Mouse (Mus musculus) midbrain, postnatal 0 days (tissue): ENCODE measurements around the gene Ctrc. TPM values are rescaled to one million over a fixed set of nuclear protein-coding genes. Genes with fewer than 3 reads are reported as not detected.

Experiments
- ATAC-seq: fragments of 200-750 bp; cut with Nextera tagmentation; 2 replicates; pipeline ENCODE4 v1.8.0; 2017; ENCODE audit warnings: moderate number of reproducible peaks, mild to moderate bottlenecking, moderate TSS enrichment, moderate library complexity; ENCODE audit not compliant: low FRiP score
- DNase-seq: peaks from one replicate; pipeline ENCODE4 v3.0.0-alpha.2; 2015; ENCODE audit warnings: low spot score
- H3K27ac ChIP-seq: fragments of 300-500 bp; sonication (generic); 2 replicates; pipeline ENCODE4 v1.5.1; 2014; ENCODE audit warnings: low read depth, mild to moderate bottlenecking, low read length, mixed read lengths
- H3K27me3 ChIP-seq: fragments of 300-500 bp; sonication (generic); 2 replicates; pipeline ENCODE4 v1.6.1; 2014; ENCODE audit warnings: low read length, control low read depth, mixed read lengths; ENCODE audit not compliant: insufficient read depth
- H3K36me3 ChIP-seq: fragments of 300-500 bp; sonication (generic); 2 replicates; pipeline ENCODE4 v1.6.1; 2014; ENCODE audit warnings: low read length, control low read depth, mixed read lengths; ENCODE audit not compliant: insufficient read depth
- H3K4me1 ChIP-seq: fragments of 300-500 bp; sonication (generic); 2 replicates; pipeline ENCODE4 v1.6.1; 2014; ENCODE audit warnings: mild to moderate bottlenecking, control low read depth, antibody characterized with exemption, low read length, mixed read lengths; ENCODE audit not compliant: insufficient read depth
- H3K4me2 ChIP-seq: fragments of 300-500 bp; sonication (generic); 2 replicates; pipeline ENCODE4 v1.6.1; 2014; ENCODE audit warnings: low read depth, mild to moderate bottlenecking, low read length, mixed read lengths; ENCODE audit not compliant: poor library complexity, severe bottlenecking
- H3K4me3 ChIP-seq: fragments of 300-500 bp; sonication (generic); 2 replicates; pipeline ENCODE4 v1.5.1; 2014; ENCODE audit warnings: low read depth, mild to moderate bottlenecking, low read length, moderate library complexity
- H3K9ac ChIP-seq: fragments of 300-500 bp; sonication (generic); replicated peaks from 2 replicates; pipeline ENCODE4 v1.6.1; 2014; ENCODE audit warnings: mild to moderate bottlenecking, low read length, moderate library complexity, mixed read lengths; ENCODE audit not compliant: poor library complexity, severe bottlenecking
- H3K9me3 ChIP-seq: fragments of 300-500 bp; sonication (generic); 2 replicates; pipeline ENCODE4 v1.6.1; 2016; ENCODE audit warnings: low read length, control low read depth
- CTCF ChIP-seq: IDR thresholded peaks from 2 replicates; pipeline ENCODE4 v1.5.1; 2016; ENCODE audit warnings: antibody characterized with exemption, mild to moderate bottlenecking
- WGBS: fragments of 180-500 bp; shearing (Covaris S2); extraction: QIAGEN DNeasy Blood & Tissue Kit; methylation state at CpG from one replicate; pipeline ENCODE4 v1.1.7; 2014; 5-methylcytosine and 5-hydroxymethylcytosine counted together
- polyA plus RNA-seq: library from polyadenylated mRNA; unstranded; fragments of >200 nt; fragmentation: Nextera tagmentation; extraction: Ambion mirVana; gene quantifications from 2 replicates; pipeline ENCODE4 v1.2.1, GENCODE M21; 2015
- total RNA-seq: library from RNA; depleted of rRNA; stranded (reverse); fragments of >200 nt; gene quantifications from 2 replicates; pipeline ENCODE4 v1.2.3, GENCODE M21; 2014

Gene Ctrc
- total and polyA plus RNA-seq, 2 experiments from 2014 or later = not detected

DNA sequence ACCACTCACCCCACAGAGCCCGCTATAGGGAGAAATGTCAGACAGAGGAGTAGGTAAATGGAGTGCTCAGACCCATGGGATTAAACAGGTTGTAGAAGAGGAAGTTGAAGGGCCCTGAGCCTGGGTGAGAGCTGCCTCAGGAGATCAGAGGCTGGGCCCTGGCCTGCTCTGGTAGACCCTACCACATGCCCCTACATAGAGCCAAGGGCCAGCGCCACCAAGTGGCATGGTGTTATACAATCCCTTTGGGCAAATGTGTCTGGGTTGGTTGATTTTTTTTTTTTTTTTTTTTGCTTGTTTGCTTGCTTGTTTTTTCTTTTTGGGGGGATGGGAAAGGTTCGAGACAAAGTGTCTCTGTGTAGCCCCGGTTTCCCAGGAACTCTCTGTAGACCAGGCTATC lies 42.1 kb downstream of the Ctrc start:
- ATAC-seq (no peak), DNase-seq (no peak)
- Histone ChIP-seq H3K4me3 (no peak overlapping the region), H3K4me1 (no peaks in the 10 kb centered on the region), H3K27ac (no peak overlapping the region), H3K36me3 (peaks cover 52% of the 10 kb centered on the region), H3K27me3 (no peaks in the 10 kb centered on the region), H3K9ac (no peak overlapping the region), H3K4me2 (no peak overlapping the region), H3K9me3 (no peaks in the 10 kb centered on the region)
- 0 out of 2 replicates have a peak, but pooled peaks have one; percentile 3 for TF ChIP-seq CTCF
- 84% methylated on average over 4 of the region's 4 CpGs for WGBS

DNA sequence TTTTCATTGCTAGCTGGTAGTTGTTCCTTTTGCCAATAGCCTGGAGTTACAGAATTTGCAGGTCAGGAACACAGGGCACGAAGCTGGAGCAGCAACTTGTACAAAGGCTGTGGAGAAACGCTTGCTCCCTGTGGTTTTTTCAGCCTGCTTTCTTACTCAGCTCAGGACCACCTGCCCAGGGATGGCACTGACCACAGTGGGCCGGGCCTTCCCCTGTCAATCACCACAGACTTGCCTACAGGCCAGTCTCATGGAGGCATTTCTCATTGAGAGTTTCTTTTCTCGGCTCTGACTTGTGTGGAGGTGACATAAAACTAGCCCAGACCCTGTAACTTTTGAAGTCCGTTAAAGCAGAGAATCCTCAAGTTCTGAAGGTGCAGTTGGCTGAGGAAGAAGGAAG lies 48.6 kb downstream of the Ctrc start:
- Histone ChIP-seq H3K9ac (no peak overlapping the region), H3K4me1 (peaks cover 7% of the 10 kb centered on the region; the same call in 1 of the 2 replicates), H3K4me2 (no peak overlapping the region), H3K27ac (no peak overlapping the region), H3K27me3 (no peaks in the 10 kb centered on the region), H3K4me3 (no peak overlapping the region), H3K9me3 (no peaks in the 10 kb centered on the region), H3K36me3 (peaks cover 12% of the 10 kb centered on the region)
- WGBS = 91% methylated on average over 5 of the region's 5 CpGs
- ATAC-seq = no peak
- TF ChIP-seq CTCF = no peak
- no peak for DNase-seq

DNA sequence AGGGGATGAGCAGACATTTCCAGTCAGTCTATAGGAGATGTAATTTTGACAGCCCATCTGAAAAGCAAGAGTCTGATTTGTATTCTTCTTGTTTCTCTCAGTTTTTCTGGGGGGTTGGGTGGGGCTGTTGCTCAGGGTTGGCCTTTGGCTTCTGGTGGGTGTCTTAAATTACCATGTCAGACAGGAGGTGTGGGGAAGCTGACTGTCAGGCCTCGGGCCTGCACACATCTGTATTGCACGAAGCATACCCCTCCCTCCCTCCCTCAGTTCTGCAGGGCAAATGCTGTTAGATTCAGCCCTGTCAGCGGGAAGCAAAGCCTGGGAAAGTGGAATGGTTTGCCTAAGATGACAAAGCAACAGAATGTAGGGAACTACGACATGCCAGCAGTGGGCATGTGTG lies 49.2 kb downstream of the Ctrc start:
- WGBS = 89% methylated on average over 4 of the region's 4 CpGs
- Histone ChIP-seq H3K9ac (no peak overlapping the region), H3K4me3 (no peak overlapping the region), H3K36me3 (peaks cover 12% of the 10 kb centered on the region), H3K27ac (no peak overlapping the region), H3K4me2 (no peak overlapping the region), H3K9me3 (no peaks in the 10 kb centered on the region), H3K27me3 (no peaks in the 10 kb centered on the region), H3K4me1 (peaks cover 7% of the 10 kb centered on the region; the same call in 1 of the 2 replicates)
- no peak for ATAC-seq
- no peak for TF ChIP-seq CTCF
- no peak for DNase-seq

DNA sequence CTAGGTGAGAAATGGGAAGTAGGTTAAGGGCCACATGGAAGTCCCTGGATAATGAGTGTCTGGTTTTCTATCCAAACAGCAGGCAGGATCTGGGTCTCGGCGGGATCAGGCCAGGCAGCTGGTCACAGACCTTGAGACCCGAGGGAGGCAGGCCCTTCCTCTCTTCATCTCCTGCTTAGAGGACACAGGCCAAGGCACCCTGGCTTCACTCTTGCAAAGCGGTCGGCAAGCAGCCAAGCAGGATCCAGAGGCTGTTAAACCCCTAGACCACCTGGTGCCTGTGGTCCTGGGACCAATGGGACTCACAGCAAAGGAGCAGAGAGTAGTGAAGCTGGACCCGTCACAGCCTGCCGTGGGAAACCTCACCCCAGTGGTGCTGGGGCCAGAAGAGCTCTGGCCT lies 49.8 kb downstream of the Ctrc start:
- H3K9me3 ChIP-seq = no peaks in the 10 kb centered on the region

DNA sequence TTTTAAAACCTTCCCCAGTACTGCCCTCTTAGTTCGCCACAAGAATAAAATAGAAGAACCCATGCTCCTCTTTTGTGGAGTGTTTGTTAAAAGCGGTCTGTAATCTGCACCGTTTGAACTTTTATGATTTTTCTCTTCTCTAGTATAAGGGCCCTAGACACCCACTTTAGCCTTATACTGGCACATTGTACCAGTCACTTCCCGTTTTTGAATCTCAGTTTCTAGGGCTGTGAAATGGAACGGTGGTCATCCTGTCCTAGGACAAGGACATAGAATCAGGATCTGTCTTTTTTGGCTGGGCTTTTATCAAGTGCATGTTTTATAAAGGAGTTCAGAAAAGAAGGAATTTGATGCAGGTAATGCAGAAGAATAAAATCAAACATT lies 52.0 kb downstream of the Ctrc start:
- peak overlapping the region; percentile 92 for H3K27ac ChIP-seq
- peak overlapping the region; percentile 83 for H3K9ac ChIP-seq
- no peak for DNase-seq
- no peak; the same call in 1 of the 2 replicates for TF ChIP-seq CTCF
- H3K9me3 ChIP-seq = no peaks in the 10 kb centered on the region
- H3K4me3 ChIP-seq = peak overlapping the region; percentile 68
- H3K27me3 ChIP-seq = no peaks in the 10 kb centered on the region
- no peak for ATAC-seq
- H3K4me1 ChIP-seq = peaks cover 7% of the 10 kb centered on the region; the same call in 1 of the 2 replicates
- H3K36me3 ChIP-seq = peaks cover 12% of the 10 kb centered on the region
- WGBS = 10% methylated on average over 5 of the region's 5 CpGs
- H3K4me2 ChIP-seq = peak overlapping the region; percentile 52

More for the DNA sequence above, 49.8 kb downstream of the Ctrc start:
- peaks cover 12% of the 10 kb centered on the region for H3K36me3 ChIP-seq
- no peak for TF ChIP-seq CTCF
- no peak overlapping the region for H3K9ac ChIP-seq
- H3K4me3 ChIP-seq = no peak overlapping the region
- ATAC-seq (no peak), DNase-seq (no peak)
- no peak overlapping the region for H3K27ac ChIP-seq
- WGBS = 86% methylated on average over 7 of the region's 7 CpGs
- peaks cover 7% of the 10 kb centered on the region; the same call in 1 of the 2 replicates for H3K4me1 ChIP-seq
- no peak overlapping the region for H3K4me2 ChIP-seq
- no peaks in the 10 kb centered on the region for H3K27me3 ChIP-seq

DNA sequence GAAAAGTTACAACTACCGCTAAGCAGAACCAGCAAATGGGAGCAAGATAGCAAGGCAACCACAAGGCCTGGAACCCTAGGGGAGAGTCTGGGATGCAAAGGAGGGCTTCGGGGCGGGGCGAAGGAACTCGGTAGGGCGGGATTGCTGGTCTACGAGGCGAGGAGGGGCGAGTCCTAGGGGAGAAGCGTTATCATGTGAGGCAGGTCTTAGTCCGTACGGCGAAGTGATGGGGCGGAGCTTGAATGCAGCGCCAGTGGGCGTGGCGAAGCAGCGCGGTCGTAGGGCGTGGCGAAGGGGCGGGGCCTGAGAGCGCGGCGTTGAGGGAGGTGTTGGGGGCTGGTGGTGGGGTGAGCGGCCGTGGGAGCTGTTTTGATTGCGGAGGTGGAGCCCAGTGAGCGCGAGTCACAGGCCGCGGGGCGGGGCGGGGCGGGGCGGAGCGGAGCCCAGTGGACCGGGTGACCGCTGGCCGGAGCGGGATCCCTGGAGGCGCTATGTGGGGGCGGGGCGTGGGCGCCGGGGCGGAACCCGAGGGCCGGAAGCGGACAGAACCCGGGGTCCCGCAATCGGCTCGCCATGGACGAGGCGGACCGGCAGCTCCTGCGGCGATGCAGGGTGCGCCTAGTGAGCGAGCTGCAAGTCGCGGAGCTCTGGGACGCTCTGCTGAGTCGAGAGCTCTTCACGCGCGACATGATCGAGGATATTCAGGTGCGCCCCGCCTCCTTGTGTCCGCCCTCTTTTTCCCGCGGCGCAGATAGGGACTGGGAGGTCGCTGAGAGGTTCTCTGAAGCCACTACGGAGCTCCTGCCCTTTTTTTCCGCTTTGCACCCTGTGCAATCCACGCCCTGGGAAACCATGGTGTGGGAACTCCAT lies 52.6 kb downstream of the Ctrc start, which contains the start of gene Casp9:
Gene Casp9 (plus strand): TSS at position 331 of the 870 bp plus-strand sequence.
- peak; percentile 78 for ATAC-seq
- DNase-seq = peak; percentile 95
- Histone ChIP-seq H3K27ac (peak within 1 kb of the TSS; percentile 92), H3K4me2 (peak within 1 kb of the TSS; percentile 52), H3K9me3 (no peaks in the 10 kb centered on the region), H3K9ac (peak within 1 kb of the TSS; percentile 83), H3K27me3 (no peaks in the 10 kb centered on the region), H3K36me3 (peaks cover 12% of the 10 kb centered on the region), H3K4me3 (peak within 1 kb of the TSS; percentile 68), H3K4me1 (peaks cover 7% of the 10 kb centered on the region; the same call in 1 of the 2 replicates)
- WGBS = under 1% methylated on average over 60 of the region's 80 CpGs
- peak; percentile 11; the same call in 1 of the 2 replicates for TF ChIP-seq CTCF
